Mouse (Mus musculus) lung, adult 18-20 months (tissue): Measurements from ENCODE around the gene Ptprn2.

Experiments used
- DNase-seq, 2 experiments: peaks; one replicate each; pipeline ENCODE4 v3.0.0; 2022; ENCODE audit warnings: mixed read lengths in 2 of 2

The Ptprn2 gene

DNA sequence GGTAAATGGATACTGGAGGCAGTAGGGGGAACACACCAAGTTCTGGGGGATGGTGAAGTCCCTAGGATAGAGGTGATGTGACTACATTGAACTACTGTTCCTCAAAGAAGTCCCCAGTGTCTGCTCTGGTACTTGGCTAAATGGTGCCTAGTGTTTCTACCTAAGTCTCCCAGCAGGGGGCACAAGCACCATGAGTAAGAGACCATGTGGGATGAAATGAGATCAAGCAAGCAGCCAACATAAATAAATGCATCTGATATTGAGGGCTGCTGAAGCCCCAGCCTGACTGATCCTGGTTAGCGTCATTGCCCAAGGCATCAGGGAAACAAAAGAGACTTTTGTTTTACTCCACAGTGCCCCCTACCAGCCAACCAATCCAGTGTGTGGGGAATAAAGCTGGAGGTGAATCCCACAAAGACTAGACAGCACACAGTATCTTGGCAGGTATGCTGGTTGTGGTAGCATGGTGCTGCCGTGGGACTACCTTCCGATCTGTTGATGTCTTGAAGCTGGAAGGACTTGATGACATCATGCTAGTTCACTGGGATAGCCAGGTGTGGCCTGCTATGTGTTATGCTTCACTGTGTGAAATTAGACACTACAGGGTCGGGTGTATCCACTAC is 163.2 kb downstream of the Ptprn2 start:
- DNase-seq: peak; percentile 9 to 51

GRCm38 (mm10) chr12:116653684-116654083 is 168.2 kb downstream of the Ptprn2 start:
- no peak for DNase-seq

GRCm38 (mm10) chr12:116660076-116660475 is 174.6 kb downstream of the Ptprn2 start:
- peak in 1 of 2 experiments; percentile 9 for DNase-seq

- DNase-seq: no peak
These were observed 175.5 kb downstream of the Ptprn2 start for GRCm38 (mm10) chr12:116661018-116661417.

- DNase-seq: no peak
These were observed 192.2 kb downstream of the Ptprn2 start for GRCm38 (mm10) chr12:116677701-116678100.

DNA sequence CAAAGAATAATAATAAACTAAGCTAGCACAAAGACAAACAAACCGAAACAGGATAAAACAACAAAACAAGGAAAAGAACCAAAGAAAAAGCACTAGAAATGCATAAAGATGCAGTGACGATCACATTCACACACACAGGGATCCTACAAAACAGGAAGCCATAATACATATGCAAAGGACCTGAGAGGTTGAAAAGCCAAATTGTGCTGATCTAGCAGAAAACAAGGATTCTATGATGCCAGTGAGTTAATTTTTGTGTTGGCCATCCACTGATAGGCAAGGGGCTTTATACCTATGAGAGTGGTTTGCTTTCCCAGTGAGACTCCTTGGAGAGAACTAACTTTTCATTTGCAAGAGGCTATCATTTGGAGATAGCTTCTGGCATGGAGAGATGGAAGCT is 204.3 kb downstream of the Ptprn2 start:
- no peak for DNase-seq

- DNase-seq: no peak
These were observed 224.0 kb downstream of the Ptprn2 start for GRCm38 (mm10) chr12:116709535-116709934.

DNA sequence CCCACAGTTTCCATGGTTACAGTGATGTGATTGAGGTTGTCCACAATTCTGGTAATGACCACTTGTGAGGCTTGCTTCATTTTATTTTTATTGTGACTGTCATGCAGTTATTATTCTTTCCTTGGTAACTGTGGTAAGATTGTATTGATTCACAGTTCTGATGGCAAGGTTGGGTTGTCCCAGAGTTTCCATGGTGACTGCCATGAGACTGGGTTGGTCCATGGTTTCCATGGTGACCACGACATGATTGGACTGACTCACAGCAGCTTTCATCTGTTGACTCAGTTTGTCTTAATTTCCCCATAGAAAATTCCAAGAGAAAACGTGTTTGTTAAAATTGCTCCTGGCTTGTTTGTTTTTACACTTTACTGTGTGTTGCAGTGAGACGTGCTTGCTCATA is 225.2 kb downstream of the Ptprn2 start:
- DNase-seq: no peak

GRCm38 (mm10) chr12:116711133-116711532 is 225.6 kb downstream of the Ptprn2 start:
- no peak for DNase-seq

- DNase-seq: no peak
These were observed 227.6 kb downstream of the Ptprn2 start for GRCm38 (mm10) chr12:116713096-116713495.

GRCm38 (mm10) chr12:116721062-116721461 is 235.5 kb downstream of the Ptprn2 start:
- no peak for DNase-seq

DNA sequence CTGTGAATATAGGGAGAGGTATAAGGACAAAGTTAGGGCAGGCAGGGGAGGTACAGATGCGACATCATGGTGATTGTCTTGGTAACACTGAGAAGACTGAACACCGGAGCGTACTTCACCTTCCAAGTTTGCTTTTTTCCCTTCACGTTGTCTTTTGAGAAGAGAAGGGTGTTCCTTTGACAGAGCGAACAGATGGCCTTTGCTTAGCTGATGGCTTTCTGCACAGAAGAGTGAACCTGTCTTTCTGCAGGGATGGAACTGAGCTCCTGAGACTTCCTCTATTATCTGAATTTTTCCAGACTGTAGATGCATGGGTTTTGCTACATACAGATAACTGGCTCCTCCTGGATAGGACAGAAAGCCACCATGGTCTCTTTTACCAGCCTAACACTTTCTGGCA is 254.6 kb downstream of the Ptprn2 start:
- DNase-seq: no peak

DNA sequence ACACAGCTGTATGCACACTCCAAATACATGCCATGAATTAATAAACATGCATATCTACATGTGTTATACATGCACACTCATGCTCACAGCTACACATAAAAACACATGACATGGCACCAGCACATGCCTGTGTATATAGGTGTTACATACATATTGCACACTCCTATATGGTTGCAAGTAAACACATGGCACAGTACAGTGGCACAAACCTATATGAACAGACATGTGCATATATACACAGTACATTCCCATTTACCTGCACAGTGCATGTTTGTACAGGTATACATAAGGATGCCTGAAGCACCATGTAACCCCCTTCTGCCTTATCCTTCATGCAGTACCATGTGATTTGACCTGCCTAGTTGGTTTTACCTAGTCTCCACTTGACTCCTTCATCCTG is 255.8 kb downstream of the Ptprn2 start:
- DNase-seq: no peak

DNA sequence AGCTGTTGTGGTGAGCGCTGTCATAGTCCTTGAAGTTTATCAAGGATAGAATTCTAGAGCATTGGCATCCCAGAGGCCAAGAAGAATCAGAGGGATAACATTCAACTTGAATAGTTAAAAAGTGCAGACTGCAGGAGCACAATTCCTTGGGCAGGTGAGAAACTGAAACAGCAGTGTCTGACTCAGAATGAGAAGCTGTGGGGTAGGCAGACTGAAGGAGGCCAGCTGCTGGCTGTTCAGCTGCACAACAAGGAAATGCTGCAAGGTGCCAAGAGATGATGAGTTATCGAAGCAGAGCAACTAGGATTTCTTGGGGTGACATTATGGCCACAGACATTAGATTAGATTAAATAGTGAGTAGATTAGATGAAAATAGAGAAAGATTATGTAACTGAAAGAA is 260.9 kb downstream of the Ptprn2 start:
- DNase-seq: no peak

DNA sequence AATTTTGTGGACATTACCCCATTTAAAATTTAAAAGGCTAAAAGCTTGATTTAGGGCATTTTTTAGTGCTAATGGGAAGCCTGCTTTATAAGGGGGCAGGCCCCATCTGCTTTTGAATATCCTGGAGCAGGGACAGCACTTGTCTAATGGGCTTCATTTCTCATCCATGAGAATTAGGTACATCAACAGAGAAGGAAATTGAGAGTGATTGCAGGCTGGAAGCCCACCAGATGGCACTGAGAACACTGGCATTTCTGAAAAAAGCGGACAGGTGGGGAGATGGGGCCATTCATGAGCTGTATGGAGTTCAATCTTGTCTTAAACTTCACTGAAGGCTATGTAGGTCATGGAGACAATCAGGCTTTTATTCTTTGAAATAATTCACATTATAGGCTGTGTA is 267.3 kb downstream of the Ptprn2 start:
- no peak for DNase-seq

DNA sequence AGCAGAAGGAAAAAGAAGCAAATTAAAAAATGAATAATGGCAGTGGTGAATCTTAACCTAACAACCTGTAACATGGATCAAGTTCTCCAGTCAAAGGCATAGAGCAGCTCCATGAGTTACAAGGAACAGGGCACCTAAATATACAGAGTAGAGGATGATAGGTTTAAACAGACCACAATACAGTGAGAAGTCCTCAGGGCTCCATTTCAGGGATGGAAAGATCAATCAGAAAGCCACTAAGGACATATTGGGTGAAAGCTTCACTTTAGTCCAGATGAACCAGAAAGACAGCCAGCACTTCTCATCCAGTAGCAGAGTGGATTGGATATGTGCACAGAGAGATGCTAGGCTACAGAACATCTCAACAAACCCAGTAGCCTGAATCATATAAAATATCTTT is 278.4 kb downstream of the Ptprn2 start:
- DNase-seq: no peak

DNA sequence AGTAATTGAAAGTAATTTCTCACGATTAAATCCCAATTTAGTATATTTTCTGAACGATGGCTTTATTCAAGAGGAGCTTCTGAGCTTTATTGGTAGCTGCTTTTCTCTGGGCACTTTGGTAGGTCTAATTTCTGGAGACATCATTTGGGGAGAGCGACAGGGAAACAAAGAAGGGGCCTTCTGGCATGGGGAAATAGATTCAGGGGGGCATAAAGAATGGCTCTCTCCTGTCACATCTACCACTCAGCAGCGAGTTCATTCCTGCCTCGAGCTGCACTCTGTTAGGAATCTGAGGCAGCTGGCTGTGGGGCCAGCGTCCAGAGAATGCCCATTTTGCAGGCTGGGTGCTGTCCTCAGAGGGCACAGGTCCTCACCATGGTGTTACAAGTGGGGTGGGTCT is 285.4 kb downstream of the Ptprn2 start:
- DNase-seq: no peak

- no peak for DNase-seq
These were observed 286.0 kb downstream of the Ptprn2 start for GRCm38 (mm10) chr12:116771493-116771892.

GRCm38 (mm10) chr12:116772081-116772566 is 286.6 kb downstream of the Ptprn2 start:
- DNase-seq: peak; percentile 67 to 84

DNA sequence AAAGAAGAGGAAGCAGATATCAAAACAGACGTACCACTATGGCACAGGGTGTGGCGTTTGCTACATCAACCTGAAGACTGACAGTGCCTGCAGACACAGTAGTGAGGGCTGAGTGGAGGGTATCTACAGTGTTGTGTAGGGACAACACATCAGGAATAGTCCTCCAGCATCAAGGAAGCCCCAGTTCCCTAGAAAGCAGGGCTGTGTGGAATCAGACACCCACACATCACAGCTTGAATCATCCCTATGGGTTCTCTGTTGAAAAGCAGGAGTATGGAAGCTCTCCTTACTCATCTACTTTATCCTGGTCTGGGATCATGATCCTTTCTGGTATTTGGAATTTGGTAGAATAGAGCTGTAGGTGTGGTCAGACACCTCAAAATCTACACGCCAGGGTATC is 287.8 kb downstream of the Ptprn2 start:
- DNase-seq: no peak

DNA sequence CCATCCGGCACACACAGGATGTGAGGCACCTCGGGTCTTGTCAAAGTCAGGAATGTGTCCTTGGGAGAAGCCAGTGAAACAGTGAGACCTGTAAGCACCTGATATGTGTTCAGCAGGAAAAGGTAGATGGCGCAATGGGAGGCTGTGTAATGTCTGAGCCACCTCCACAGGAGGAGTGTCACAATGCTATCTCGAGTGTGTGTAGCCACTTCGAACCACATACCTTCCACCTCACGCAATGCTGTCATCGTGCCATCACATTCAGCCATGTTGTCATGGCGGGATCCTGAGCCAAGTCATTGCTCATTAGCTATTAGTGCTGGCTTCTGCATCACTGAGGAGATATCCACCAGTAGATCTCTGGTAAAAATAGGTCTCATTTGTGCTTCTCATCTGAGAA is 290.9 kb downstream of the Ptprn2 start:
- peak; percentile 66 to 77 for DNase-seq

DNA sequence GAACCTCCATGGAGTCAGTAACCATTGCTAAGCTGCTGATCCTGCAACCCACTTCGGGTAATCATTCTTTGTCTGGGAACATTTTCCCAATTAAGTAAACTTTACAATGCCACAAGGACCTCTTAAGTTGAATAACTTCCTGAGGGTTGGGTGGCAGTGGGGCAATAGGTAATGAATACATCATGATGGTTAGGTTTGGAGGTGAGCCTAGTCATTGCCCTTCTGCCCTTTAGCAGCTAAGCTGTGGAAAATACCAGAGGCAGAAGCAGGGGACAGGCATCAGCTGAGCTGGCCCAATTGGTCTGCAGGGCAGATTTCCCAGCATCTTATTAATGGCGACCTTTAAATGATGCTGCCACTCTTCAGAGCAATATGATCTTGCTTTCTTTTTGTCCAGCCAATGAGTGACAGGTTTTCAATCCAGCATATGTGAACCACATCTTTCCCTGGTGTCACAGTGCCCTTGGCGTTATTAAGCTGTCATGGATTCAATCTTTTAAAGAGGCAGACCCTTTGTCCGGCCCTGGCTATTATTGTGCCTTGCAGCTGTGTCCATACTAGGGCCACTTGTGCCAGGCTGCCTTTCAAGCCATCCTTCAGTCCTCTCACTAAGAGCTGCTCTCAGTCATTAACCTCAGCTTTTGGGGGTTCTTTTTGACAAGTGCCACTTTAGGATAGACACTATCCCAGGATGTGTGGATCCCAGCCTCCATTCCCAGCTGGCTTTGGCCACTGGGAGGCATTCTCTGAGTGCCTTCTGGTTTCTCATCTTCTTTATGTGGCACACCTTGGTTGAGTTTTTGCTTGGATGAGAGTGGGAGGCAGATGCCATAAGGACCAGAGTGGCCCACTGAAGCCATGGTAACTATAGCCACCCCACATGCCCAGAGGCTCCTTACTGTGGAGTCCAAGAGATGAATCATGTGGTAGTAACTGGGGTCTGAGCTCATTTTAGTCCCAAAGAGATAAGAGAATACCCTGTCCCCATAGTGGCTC is 292.9 kb downstream of the Ptprn2 start:
- DNase-seq: peak; percentile 68 to 83

DNA sequence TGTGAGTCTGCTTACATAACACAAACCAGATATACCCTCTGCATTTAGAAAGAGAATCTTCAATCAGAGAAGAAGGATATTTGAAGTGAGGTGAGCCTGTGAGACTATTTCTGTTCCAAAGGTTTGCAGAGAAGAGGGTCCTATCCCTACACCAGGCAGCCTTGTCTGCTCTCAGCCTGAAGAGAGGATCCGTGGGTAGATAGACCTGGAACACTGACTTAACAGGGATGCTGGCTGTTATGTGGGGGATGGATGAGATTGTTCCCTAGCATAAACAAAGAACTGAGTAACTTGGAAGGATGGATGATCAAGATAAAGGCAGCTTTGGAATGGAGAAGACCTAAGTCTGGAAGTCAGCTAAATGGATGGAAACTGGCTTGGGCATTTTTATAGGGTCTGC is 294.9 kb downstream of the Ptprn2 start:
- no peak for DNase-seq

DNA sequence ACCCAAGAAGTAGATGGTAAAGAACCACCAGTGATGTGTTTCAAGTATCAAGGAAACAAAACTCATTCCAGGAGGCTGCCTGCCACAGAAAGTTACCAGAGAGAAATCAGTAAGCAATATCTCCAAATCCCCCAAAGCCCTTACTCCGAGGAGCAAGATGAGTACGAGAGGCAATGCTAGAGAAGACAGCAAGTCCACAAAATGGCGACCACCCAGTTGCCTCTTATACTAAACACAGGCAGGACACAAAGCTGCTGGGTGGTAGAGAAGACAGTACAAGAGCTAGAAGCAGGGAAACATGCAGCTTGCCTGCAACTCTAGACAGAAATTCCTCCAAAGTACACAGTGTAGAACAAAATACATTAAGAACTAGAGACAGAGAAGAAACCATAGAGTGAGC is 300.2 kb downstream of the Ptprn2 start:
- DNase-seq: no peak
